Mouse (Mus musculus) kidney, postnatal 25 days (tissue): ENCODE results near the gene Pex16.

Experiments
- DNase-seq, 2 experiments: peaks; one replicate each; pipeline ENCODE4 v3.0.0; 2021; ENCODE audit warnings: mixed read lengths in 2 of 2

Gene Pex16

GRCm38 (mm10) chr2:92423702-92424461 is 49.4 kb downstream of the Pex16 start:
- peak; percentile 97 to 99 for DNase-seq

- peak; percentile 19 to 61 for DNase-seq
These were observed 50.2 kb downstream of the Pex16 start for GRCm38 (mm10) chr2:92424462-92425308.

- no peak for DNase-seq
These were observed 50.9 kb downstream of the Pex16 start for GRCm38 (mm10) chr2:92425366-92425765.

- DNase-seq, result peak; percentile 18 to 73
These were observed 52.0 kb downstream of the Pex16 start for GRCm38 (mm10) chr2:92426426-92426825.

- DNase-seq, result peak; percentile 83 to 91
These were observed 53.4 kb downstream of the Pex16 start for GRCm38 (mm10) chr2:92427882-92428281.

GRCm38 (mm10) chr2:92430089-92430488 is 55.6 kb downstream of the Pex16 start:
- DNase-seq, result no peak
